Mouse (Mus musculus): ENCODE results near the gene Rftn2. TPM values are rescaled to one million over a fixed set of nuclear protein-coding genes. Genes with fewer than 3 reads are reported as not detected.

Gene Rftn2
- polyA plus RNA-seq, 1 experiment from 2014 or later = 9.4 TPM

DNA sequence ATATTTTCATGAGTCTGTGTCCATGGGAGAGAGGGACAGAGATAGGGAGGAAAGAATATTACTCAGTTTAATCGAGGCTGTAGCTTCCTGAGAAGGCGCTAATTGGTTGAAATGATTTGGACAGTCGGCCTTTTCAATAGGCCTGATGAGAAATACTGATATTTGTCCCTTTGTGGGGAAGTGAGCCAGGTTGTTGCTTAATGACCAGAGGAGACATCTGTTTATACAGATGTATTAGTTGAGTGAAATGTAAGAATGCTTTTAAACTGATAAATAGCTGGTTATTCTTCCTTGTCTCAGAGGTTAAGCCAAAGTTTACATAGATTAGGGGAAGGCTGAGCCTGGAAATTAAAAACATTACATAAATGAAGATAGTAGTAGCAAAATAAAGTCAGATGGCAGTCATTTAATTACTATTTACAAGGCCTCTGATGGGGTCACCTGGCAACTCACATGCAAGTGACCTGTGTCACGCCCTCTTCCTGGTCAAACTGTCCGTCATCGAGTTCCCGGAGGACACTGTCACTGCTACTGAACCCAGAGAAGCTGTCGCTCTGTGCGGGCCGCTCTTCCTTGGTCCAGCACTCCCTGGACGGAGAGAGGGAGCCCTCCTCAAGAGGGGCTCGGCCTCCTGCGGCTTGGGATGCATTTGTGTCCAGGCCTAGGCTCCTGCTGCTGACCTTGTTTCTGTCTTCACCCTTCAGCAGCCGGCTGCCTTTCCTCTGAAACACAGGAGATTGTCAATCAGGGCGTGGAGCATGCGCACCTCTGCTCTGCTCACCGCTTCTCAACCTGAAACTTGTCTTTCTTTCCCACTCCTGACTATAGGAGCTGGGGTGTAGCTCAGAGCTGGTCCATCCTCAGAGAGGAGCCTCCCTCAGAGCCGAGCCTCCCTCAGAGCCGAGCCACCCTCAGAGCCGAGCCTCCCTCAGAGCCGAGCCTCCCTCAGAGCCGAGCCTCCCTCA, 54.9 kb downstream of the Rftn2 start:
- Histone ChIP-seq H3K27ac (ENCODE audit: low read depth) (no peak overlapping the region), H3K4me3 (ENCODE audit: low read depth, low read length) (no peak overlapping the region), H3K4me2 (ENCODE audit: low read length) (no peak overlapping the region), H3K27me3 (replicated peaks; ENCODE audit: control insufficient read depth, insufficient read depth, low read length) (no peaks in the 10 kb centered on the region), H3K36me3 (ENCODE audit: control insufficient read depth, insufficient read depth, low read length) (no peaks in the 10 kb centered on the region), H3K4me1 (replicated peaks; ENCODE audit: control insufficient read depth, insufficient read depth, low read length) (no peaks in the 10 kb centered on the region), H3K9me3 (ENCODE audit: control insufficient read depth, low read length) (peaks cover 5% of the 10 kb centered on the region; the same call in 1 of the 2 replicates), H3K9ac (ENCODE audit: low read length) (no peak overlapping the region)
- no peak for ATAC-seq (replicated peaks; ENCODE audit: low FRiP score, low TSS enrichment, low read depth)
- 67% methylated on average over 22 of the region's 22 CpGs for WGBS
- DNase-seq (ENCODE audit: low spot score) = no peak

GRCm38 (mm10) chr1:55168591-55168990, 58.0 kb downstream of the Rftn2 start:
- no peak for DNase-seq (ENCODE audit: low spot score)
- Histone ChIP-seq H3K27ac (ENCODE audit: low read depth) (no peak overlapping the region), H3K4me2 (ENCODE audit: low read length) (no peak overlapping the region), H3K36me3 (ENCODE audit: control insufficient read depth, insufficient read depth, low read length) (no peaks in the 10 kb centered on the region), H3K4me1 (replicated peaks; ENCODE audit: control insufficient read depth, insufficient read depth, low read length) (no peaks in the 10 kb centered on the region), H3K27me3 (replicated peaks; ENCODE audit: control insufficient read depth, insufficient read depth, low read length) (no peaks in the 10 kb centered on the region), H3K9me3 (ENCODE audit: control insufficient read depth, low read length) (peaks cover 5% of the 10 kb centered on the region; the same call in 1 of the 2 replicates), H3K9ac (ENCODE audit: low read length) (no peak overlapping the region), H3K4me3 (ENCODE audit: low read depth, low read length) (no peak overlapping the region)
- WGBS = 94% methylated on average over 4 of the region's 4 CpGs
- no peak for ATAC-seq (replicated peaks; ENCODE audit: low FRiP score, low TSS enrichment, low read depth)

DNA sequence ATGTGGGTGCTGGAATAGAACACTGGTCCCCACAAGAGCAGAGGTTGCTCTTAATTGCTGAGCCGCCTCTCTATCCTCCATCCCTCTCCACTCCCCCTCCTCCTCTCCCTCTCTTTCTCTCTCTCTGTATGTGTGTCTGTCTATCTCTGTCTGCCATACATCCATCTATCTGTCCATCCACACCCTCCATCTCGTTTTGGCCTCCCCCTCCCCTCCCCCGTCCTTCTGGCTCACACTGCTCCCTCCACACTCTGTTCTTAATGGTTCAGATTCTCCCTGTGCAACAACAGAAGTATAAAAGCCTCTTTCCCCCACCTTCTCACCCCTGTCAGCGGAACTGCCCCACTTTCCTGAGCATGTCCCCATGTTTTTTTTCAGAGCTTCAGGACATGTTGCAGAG, 59.0 kb downstream of the Rftn2 start:
- no peak for DNase-seq (ENCODE audit: low spot score)
- ATAC-seq (replicated peaks; ENCODE audit: low FRiP score, low TSS enrichment, low read depth) = no peak
- Histone ChIP-seq H3K36me3 (ENCODE audit: control insufficient read depth, insufficient read depth, low read length) (no peaks in the 10 kb centered on the region), H3K4me1 (replicated peaks; ENCODE audit: control insufficient read depth, insufficient read depth, low read length) (no peaks in the 10 kb centered on the region), H3K27ac (ENCODE audit: low read depth) (no peak overlapping the region), H3K4me3 (ENCODE audit: low read depth, low read length) (no peak overlapping the region), H3K9me3 (ENCODE audit: control insufficient read depth, low read length) (peaks cover 5% of the 10 kb centered on the region; the same call in 1 of the 2 replicates), H3K9ac (ENCODE audit: low read length) (no peak overlapping the region), H3K27me3 (replicated peaks; ENCODE audit: control insufficient read depth, insufficient read depth, low read length) (no peaks in the 10 kb centered on the region), H3K4me2 (ENCODE audit: low read length) (no peak overlapping the region)
- WGBS = 80% methylated on average over 4 of the region's 4 CpGs

- no peak overlapping the region for H3K27ac ChIP-seq (ENCODE audit: low read depth)
- H3K4me3 ChIP-seq (ENCODE audit: low read depth, low read length) = no peak overlapping the region
- H3K36me3 ChIP-seq (ENCODE audit: control insufficient read depth, insufficient read depth, low read length) = peaks cover under 1% of the 10 kb centered on the region; the same call in 1 of the 2 replicates
- no peak overlapping the region for H3K4me2 ChIP-seq (ENCODE audit: low read length)
- WGBS = 66% methylated on average over 5 of the region's 5 CpGs
- peaks cover 2% of the 10 kb centered on the region; the same call in 1 of the 2 replicates for H3K9me3 ChIP-seq (ENCODE audit: control insufficient read depth, low read length)
- H3K9ac ChIP-seq (ENCODE audit: low read length) = no peak overlapping the region
- no peaks in the 10 kb centered on the region for H3K27me3 ChIP-seq (replicated peaks; ENCODE audit: control insufficient read depth, insufficient read depth, low read length)
- no peak for ATAC-seq (replicated peaks; ENCODE audit: low FRiP score, low TSS enrichment, low read depth)
- DNase-seq (ENCODE audit: low spot score) = peak; percentile 45
- H3K4me1 ChIP-seq (replicated peaks; ENCODE audit: control insufficient read depth, insufficient read depth, low read length) = no peaks in the 10 kb centered on the region
These were observed 62.6 kb downstream of the Rftn2 start for GRCm38 (mm10) chr1:55164005-55164404.

DNA sequence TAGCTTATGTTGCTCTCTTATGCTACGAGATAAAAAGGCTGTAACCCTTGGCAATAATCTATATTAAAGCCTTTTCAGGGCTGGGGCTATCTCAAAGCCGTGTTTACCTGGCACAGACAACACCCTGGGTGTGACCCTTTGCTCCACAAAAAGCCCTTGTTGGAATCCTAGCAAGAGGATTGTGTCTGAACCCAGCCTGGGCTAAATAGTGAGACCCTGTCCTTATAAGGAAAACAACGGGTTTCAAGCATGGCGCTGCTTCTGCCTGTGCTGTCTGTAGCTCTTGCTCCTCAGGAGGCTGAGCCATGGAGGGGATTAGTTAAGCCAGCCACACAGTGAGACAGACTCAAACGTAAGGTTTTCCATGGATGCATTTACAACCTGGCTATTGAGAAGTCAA, 63.8 kb downstream of the Rftn2 start:
- Histone ChIP-seq H3K4me2 (ENCODE audit: low read length) (no peak overlapping the region), H3K27ac (ENCODE audit: low read depth) (no peak overlapping the region), H3K9me3 (ENCODE audit: control insufficient read depth, low read length) (no peaks in the 10 kb centered on the region), H3K27me3 (replicated peaks; ENCODE audit: control insufficient read depth, insufficient read depth, low read length) (no peaks in the 10 kb centered on the region), H3K36me3 (ENCODE audit: control insufficient read depth, insufficient read depth, low read length) (peaks cover 9% of the 10 kb centered on the region), H3K4me1 (replicated peaks; ENCODE audit: control insufficient read depth, insufficient read depth, low read length) (no peaks in the 10 kb centered on the region), H3K4me3 (ENCODE audit: low read depth, low read length) (no peak overlapping the region), H3K9ac (ENCODE audit: low read length) (no peak overlapping the region)
- DNase-seq (ENCODE audit: low spot score) (peak; percentile 49), ATAC-seq (replicated peaks; ENCODE audit: low FRiP score, low TSS enrichment, low read depth) (no peak)
- WGBS = 72% methylated on average over 5 of the region's 5 CpGs

- H3K4me2 ChIP-seq (ENCODE audit: low read length) = no peak overlapping the region
- 78% methylated on average over 7 of the region's 7 CpGs for WGBS
- peak; percentile 50 for DNase-seq (ENCODE audit: low spot score)
These were observed 64.7 kb downstream of the Rftn2 start for GRCm38 (mm10) chr1:55161895-55162294.

DNA sequence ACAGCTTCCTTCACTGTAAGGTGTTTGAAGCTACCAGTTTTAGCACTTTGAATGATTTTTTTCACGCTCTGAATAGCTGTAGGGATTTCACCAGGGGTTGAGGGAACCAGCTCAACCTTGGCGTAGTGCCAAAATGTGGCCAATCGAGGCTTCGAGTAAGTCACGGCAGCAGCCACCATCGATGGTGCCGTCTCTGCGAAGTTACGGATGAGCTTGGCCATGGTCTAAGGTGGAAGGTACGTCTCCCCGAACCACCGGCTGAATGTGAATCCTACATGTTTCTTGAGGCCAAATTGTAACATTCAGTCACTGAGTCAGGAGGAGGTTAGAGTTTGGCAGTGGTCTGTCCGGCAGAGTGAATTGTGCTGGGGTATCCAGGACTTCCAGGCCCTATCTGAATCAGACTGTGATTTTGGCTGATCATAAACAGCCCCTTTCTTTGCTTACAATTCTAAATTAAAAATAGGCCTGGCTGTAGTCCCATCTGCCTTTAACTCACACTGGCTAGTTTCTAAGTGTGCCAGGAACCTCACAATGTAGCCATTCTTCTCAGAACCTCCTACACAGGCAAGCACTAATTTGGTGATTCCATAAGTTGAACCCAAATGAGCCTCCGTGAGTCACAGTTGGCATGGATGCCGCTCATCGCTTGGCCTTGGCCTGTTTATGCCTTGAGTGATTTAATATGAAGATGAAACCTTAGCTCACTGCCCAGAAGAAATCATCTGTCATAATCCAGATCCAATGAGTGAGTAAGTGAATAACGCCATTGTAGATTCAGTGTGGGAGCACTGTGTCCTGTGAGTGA, 65.5 kb downstream of the Rftn2 start:
- no peaks in the 10 kb centered on the region for H3K9me3 ChIP-seq (ENCODE audit: control insufficient read depth, low read length)
- ATAC-seq (replicated peaks; ENCODE audit: low FRiP score, low TSS enrichment, low read depth) (no peak; the same call in 1 of the 2 replicates), DNase-seq (ENCODE audit: low spot score) (peak; percentile 52)
- H3K27ac ChIP-seq (ENCODE audit: low read depth) = no peak overlapping the region
- H3K4me1 ChIP-seq (replicated peaks; ENCODE audit: control insufficient read depth, insufficient read depth, low read length) = no peaks in the 10 kb centered on the region
- H3K4me2 ChIP-seq (ENCODE audit: low read length) = no peak overlapping the region
- H3K36me3 ChIP-seq (ENCODE audit: control insufficient read depth, insufficient read depth, low read length) = peaks cover 25% of the 10 kb centered on the region
- no peak overlapping the region for H3K9ac ChIP-seq (ENCODE audit: low read length)
- 89% methylated on average over 17 of the region's 17 CpGs for WGBS
- no peak overlapping the region for H3K4me3 ChIP-seq (ENCODE audit: low read depth, low read length)
- no peaks in the 10 kb centered on the region for H3K27me3 ChIP-seq (replicated peaks; ENCODE audit: control insufficient read depth, insufficient read depth, low read length)

More at GRCm38 (mm10) chr1:55161895-55162294, 64.7 kb downstream of the Rftn2 start:
- Histone ChIP-seq H3K27me3 (replicated peaks; ENCODE audit: control insufficient read depth, insufficient read depth, low read length) (no peaks in the 10 kb centered on the region), H3K9ac (ENCODE audit: low read length) (no peak overlapping the region), H3K36me3 (ENCODE audit: control insufficient read depth, insufficient read depth, low read length) (peaks cover 17% of the 10 kb centered on the region), H3K27ac (ENCODE audit: low read depth) (no peak overlapping the region), H3K4me3 (ENCODE audit: low read depth, low read length) (no peak overlapping the region), H3K4me1 (replicated peaks; ENCODE audit: control insufficient read depth, insufficient read depth, low read length) (no peaks in the 10 kb centered on the region), H3K9me3 (ENCODE audit: control insufficient read depth, low read length) (no peaks in the 10 kb centered on the region)
- ATAC-seq (replicated peaks; ENCODE audit: low FRiP score, low TSS enrichment, low read depth) = no peak

- H3K9ac ChIP-seq (ENCODE audit: low read length) = no peak overlapping the region
- DNase-seq (ENCODE audit: low spot score) (peak; percentile 29), ATAC-seq (replicated peaks; ENCODE audit: low FRiP score, low TSS enrichment, low read depth) (no peak)
- H3K27ac ChIP-seq (ENCODE audit: low read depth) = no peak overlapping the region
- no peaks in the 10 kb centered on the region for H3K9me3 ChIP-seq (ENCODE audit: control insufficient read depth, low read length)
- no peak overlapping the region for H3K4me3 ChIP-seq (ENCODE audit: low read depth, low read length)
- no peaks in the 10 kb centered on the region for H3K4me1 ChIP-seq (replicated peaks; ENCODE audit: control insufficient read depth, insufficient read depth, low read length)
- peaks cover 34% of the 10 kb centered on the region for H3K36me3 ChIP-seq (ENCODE audit: control insufficient read depth, insufficient read depth, low read length)
- H3K27me3 ChIP-seq (replicated peaks; ENCODE audit: control insufficient read depth, insufficient read depth, low read length) = no peaks in the 10 kb centered on the region
- H3K4me2 ChIP-seq (ENCODE audit: low read length) = no peak overlapping the region
- WGBS = 95% methylated on average over 3 of the region's 3 CpGs
These were observed 66.4 kb downstream of the Rftn2 start for GRCm38 (mm10) chr1:55160218-55160617.

Measured in intestine, embryonic 14.5 days (tissue).